Mouse (Mus musculus): Measurements from ENCODE around the gene Gm21981.

DNA sequence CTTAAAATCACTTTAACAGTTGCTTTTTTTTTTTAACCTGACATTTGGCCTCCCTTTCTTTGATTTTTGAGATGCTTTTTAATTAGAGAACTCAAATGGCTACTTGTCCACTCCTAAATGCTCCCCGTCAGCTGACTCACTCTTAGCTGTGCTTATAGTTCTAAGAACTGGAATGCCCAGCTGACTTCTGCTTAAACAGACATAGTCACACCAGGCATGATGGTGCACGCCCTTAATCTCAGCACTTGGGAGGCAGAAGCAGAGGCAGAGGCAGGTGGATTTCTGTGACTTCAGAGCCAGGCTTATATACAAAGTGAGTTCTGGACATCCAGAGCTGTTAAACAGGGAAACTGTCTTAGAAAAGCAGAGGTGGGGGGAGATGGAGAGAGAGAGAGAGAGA is 42.3 kb downstream of the Gm21981 start:
- TF ChIP-seq GATA1 (IDR thresholded peaks at IDR 0.05; ENCODE audit: borderline replicate concordance, low read length) (no peak), FLI1 (IDR thresholded peaks at IDR 0.05; ENCODE audit: low read length) (no peak)
